Mouse (Mus musculus): Measurements from ENCODE around the gene Mmp7.

GRCm38 (mm10) chr9:7693961-7694360 lies 2.1 kb downstream of the Mmp7 start:
- no peak for TF ChIP-seq CTCF (IDR thresholded peaks at IDR 0.05; ENCODE audit: low read depth)
- TF ChIP-seq EP300 (optimal IDR thresholded peaks at IDR 0.05) = no peak
